Mouse (Mus musculus) G1E (cell line): ENCODE measurements around the gene Patj.

Source experiments
- CTCF ChIP-seq: IDR thresholded peaks from 2 replicates; pipeline ENCODE4 v1.5.1; 2012; ENCODE audit warnings: low read depth, low read length, inconsistent platforms, mixed read lengths
- GATA1 ChIP-seq: IDR thresholded peaks from 2 replicates; pipeline ENCODE4 v1.6.1; 2012; ENCODE audit warnings: borderline replicate concordance, low read length, inconsistent platforms, mixed read lengths
- GATA2 ChIP-seq: IDR thresholded peaks from 2 replicates; pipeline ENCODE4 v1.6.1; 2012; ENCODE audit warnings: low read depth, low read length, inconsistent platforms, borderline replicate concordance
- POLR2AphosphoS5 ChIP-seq: IDR thresholded peaks from 2 replicates; pipeline ENCODE4 v1.6.1; 2012; ENCODE audit warnings: low read depth, low read length, inconsistent platforms; ENCODE audit not compliant: insufficient replicate concordance
- TAL1 ChIP-seq: conservative IDR thresholded peaks from 2 replicates; pipeline ENCODE4 v1.6.1; 2012; ENCODE audit warnings: low read depth, low read length, inconsistent platforms, mixed read lengths

DNA sequence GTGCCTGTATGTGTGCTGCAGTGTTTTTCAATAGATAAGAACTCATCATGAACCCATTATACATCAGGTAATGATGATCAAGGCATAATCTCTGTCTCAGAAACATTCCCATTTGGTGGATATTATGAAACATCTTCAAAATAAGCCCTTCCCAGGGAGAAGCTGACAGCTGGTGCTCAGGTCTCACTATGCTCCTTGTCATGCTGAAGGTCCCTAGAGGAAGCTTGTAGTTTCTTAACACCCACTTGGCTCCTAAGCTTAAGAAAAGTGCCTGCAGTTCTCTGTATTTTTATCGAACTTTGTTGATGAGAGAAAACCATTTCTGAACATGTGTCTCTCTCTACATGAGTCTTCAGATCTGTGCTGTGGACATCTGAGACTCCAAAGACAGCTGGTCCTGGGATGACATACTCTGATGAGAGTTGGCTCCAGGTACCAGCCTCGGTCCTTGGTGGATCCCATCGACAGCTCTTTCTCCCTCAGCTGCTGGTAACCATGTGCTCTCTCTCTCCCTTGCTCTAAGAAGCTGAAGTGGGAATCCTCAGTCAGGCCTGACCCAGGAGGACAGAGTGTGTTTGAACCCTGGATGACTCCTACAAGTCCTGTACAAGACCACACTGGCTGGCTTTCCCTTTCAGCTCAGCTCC is 363.4 kb downstream of the Patj start:
- TF ChIP-seq CTCF (no peak), POLR2AphosphoS5 (no peak), TAL1 (no peak), GATA2 (no peak), GATA1 (no peak)
